9 mouse cellular contexts compared by ENCODE assay signal in genomic region chr11:95831641-95832040, GRCm38 (mm10). TPM values are rescaled to one million over a fixed set of nuclear protein-coding genes. Genes with fewer than 3 reads are reported as not detected.
A peak's percentile ranks its signal among the peaks of the same experiment; 100 is the strongest.
DNase-seq lines count a peak whose midpoint lies in the region; ATAC-seq lines count a peak whose summit lies in the region.
"Had no signal": no experiment of that assay in that cellular context is flagged by ENCODE, and none has a peak within 500 bp of the region (broad histone marks: within the 10 kb centered on the region; RNA-seq: fewer than 3 reads in every experiment).

No protein-coding gene starts in this region.

- no peak overlapping the region for H3K9ac ChIP-seq in heart, embryonic 12.5 days
- H3K9ac ChIP-seq in limb, embryonic 13.5 days: no peak overlapping the region

- peak overlapping the region; percentile 70; the same call in 1 of the 2 replicates for H3K4me2 ChIP-seq in heart, embryonic 12.5 days
- peak overlapping the region; percentile 60 for H3K4me2 ChIP-seq in limb, embryonic 13.5 days (replicated peaks)

- no peak for DNase-seq in heart, postnatal 4 days
- peak; percentile 51 for DNase-seq in thymus, postnatal 14 days
- DNase-seq in thymus, postnatal 25 days: no peak
- no peak for DNase-seq in urinary bladder, postnatal 14 days (ENCODE audit: low spot score)
- DNase-seq in adrenal gland, postnatal 14 days: no peak
- no peak for DNase-seq in urinary bladder, postnatal 36 days (ENCODE audit: low spot score in 2 of 2)
- DNase-seq: kidney, adult 8-10 months had no signal

- H3K27ac ChIP-seq in heart, embryonic 12.5 days (ENCODE audit: poor library complexity, severe bottlenecking): no peak overlapping the region
- no peak overlapping the region for H3K27ac ChIP-seq in limb, embryonic 13.5 days

- WGBS in heart, embryonic 12.5 days: 6% methylated on average over 15 of the region's 15 CpGs
- WGBS in limb, embryonic 13.5 days: 1% methylated on average over 15 of the region's 15 CpGs

- H3K9me3 ChIP-seq in heart, embryonic 12.5 days (replicated peaks): no peaks in the 10 kb centered on the region
- H3K9me3 ChIP-seq in limb, embryonic 13.5 days: no peaks in the 10 kb centered on the region

- H3K4me1 ChIP-seq in heart, embryonic 12.5 days (replicated peaks): peaks cover 73% of the 10 kb centered on the region
- H3K4me1 ChIP-seq in limb, embryonic 13.5 days: peaks cover 46% of the 10 kb centered on the region

- H3K27me3 ChIP-seq in heart, embryonic 12.5 days (replicated peaks): peaks cover 66% of the 10 kb centered on the region
- peaks cover 99% of the 10 kb centered on the region for H3K27me3 ChIP-seq in limb, embryonic 13.5 days

- H3K4me3 ChIP-seq in heart, embryonic 12.5 days: peak overlapping the region; percentile 39; the same call in 1 of the 2 replicates
- peak overlapping the region; percentile 38 for H3K4me3 ChIP-seq in limb, embryonic 13.5 days

- no peaks in the 10 kb centered on the region for H3K36me3 ChIP-seq in heart, embryonic 12.5 days
- no peaks in the 10 kb centered on the region for H3K36me3 ChIP-seq in limb, embryonic 13.5 days

- no peak for ATAC-seq in heart, embryonic 12.5 days (ENCODE audit: insufficient number of reproducible peaks, low FRiP score)
- ATAC-seq in limb, embryonic 13.5 days (ENCODE audit: low FRiP score, low read depth): no peak

RNA-seq across cellular contexts. Expression of gene Gngt2, which starts 5.4 kb away (rescaled TPM):
- polyA plus RNA-seq in heart, embryonic 12.5 days (2016; fragmentation: Nextera tagmentation; extraction: Ambion mirVana): 39.1 and 39.2 TPM in 2 replicates
- total RNA-seq in heart, postnatal 4 days (2021): 10 to 100 TPM; 23.2 to 23.8 TPM
- polyA plus RNA-seq in limb, embryonic 13.5 days (2015; fragmentation: Nextera tagmentation; extraction: Ambion mirVana): 11.2 and 12.0 TPM in 2 replicates
- total RNA-seq in adrenal gland, postnatal 14 days (2021): 30.3 and 31.4 TPM in 2 replicates

RNA-seq across cellular contexts. Expression of gene Phospho1, which starts 7.3 kb away (rescaled TPM):
- 0.65 and 0.66 TPM in 2 replicates for polyA plus RNA-seq in heart, embryonic 12.5 days (2016; fragmentation: Nextera tagmentation; extraction: Ambion mirVana)
- total RNA-seq in heart, postnatal 4 days (2021): 10 to 100 TPM; 71.7 to 82.2 TPM
- polyA plus RNA-seq in limb, embryonic 13.5 days (2015; fragmentation: Nextera tagmentation; extraction: Ambion mirVana): 0.26 and 0.89 TPM in 2 replicates
- 269 and 312 TPM in 2 replicates for total RNA-seq in adrenal gland, postnatal 14 days (2021)

RNA-seq across cellular contexts. Expression of gene Abi3, which starts 10.6 kb away (rescaled TPM):
- polyA plus RNA-seq in heart, embryonic 12.5 days (2016; fragmentation: Nextera tagmentation; extraction: Ambion mirVana): 22.3 and 26.0 TPM in 2 replicates
- 10 to 100 TPM; 16.7 to 19.5 TPM for total RNA-seq in heart, postnatal 4 days (2021)
- polyA plus RNA-seq in limb, embryonic 13.5 days (2015; fragmentation: Nextera tagmentation; extraction: Ambion mirVana): 5.4 and 5.5 TPM in 2 replicates
- 15.6 and 20.9 TPM in 2 replicates for total RNA-seq in adrenal gland, postnatal 14 days (2021)
